Comparison of ENCODE assay signal across 24 mouse cellular contexts in the genomic region with DNA sequence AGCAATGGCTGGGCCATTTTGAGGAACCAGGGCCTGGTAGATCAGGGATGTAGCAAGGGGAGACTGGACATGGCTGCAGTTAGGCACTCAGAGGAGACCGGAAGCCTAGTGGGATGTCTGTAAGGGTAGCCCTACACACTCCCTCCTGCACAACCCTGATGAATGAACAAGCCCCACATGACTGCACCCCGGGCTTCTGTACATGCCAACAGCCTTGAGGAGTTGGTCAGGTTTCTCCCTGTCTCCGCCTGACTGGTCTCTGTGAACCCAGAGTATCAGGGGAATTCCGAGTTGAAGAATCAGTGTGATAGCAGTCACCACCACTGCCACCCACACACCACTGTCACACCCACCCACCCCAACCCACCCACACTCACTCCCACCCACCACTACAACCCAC.
DNase-seq lines count a peak whose midpoint lies in the region; ATAC-seq and TF ChIP-seq lines count a peak whose summit lies in the region.
"Had no signal": no experiment of that assay in that cellular context is flagged by ENCODE, and none has a peak within 500 bp of the region (broad histone marks: within the 10 kb centered on the region; RNA-seq: fewer than 3 reads in every experiment).

No protein-coding gene starts in this region.

- ATAC-seq in kidney, embryonic 14.5 days (ENCODE audit: low FRiP score, low TSS enrichment) = peak; percentile 46; the same call in 1 of the 2 replicates
- ATAC-seq in kidney, postnatal 0 days (replicated peaks; ENCODE audit: low FRiP score, low read depth) = peak; percentile 57; the same call in 1 of the 2 replicates
- ATAC-seq in Patski = no peak
- ATAC-seq: CD4-positive, CD25-positive, alpha-beta regulatory T cell, adult 4 months; forebrain, embryonic 14.5 days; forebrain, embryonic 16.5 days had no signal

- no peaks in the 10 kb centered on the region for H3K27me3 ChIP-seq in kidney, embryonic 14.5 days (ENCODE audit: control insufficient read depth, insufficient read depth, low read length)
- no peaks in the 10 kb centered on the region for H3K27me3 ChIP-seq in kidney, postnatal 0 days (ENCODE audit: insufficient read depth, low read length)
- no peaks in the 10 kb centered on the region for H3K27me3 ChIP-seq in Patski
- H3K27me3 ChIP-seq: embryonic facial prominence, embryonic 13.5 days; embryonic facial prominence, embryonic 15.5 days had no signal

- H3K4me1 ChIP-seq in kidney, embryonic 14.5 days (ENCODE audit: control insufficient read depth, insufficient read depth, low read length) = no peaks in the 10 kb centered on the region
- H3K4me1 ChIP-seq in kidney, postnatal 0 days (replicated peaks; ENCODE audit: insufficient read depth, low read length) = no peaks in the 10 kb centered on the region
- H3K4me1 ChIP-seq: embryonic facial prominence, embryonic 15.5 days; forebrain, embryonic 10.5 days; forebrain, embryonic 12.5 days had no signal

- in situ Hi-C loops in Patski (cut with MboI; ENCODE audit: low pct_unique_long_range_greater_than_20kb) = no loop called here

- no peaks in the 10 kb centered on the region for H3K36me3 ChIP-seq in kidney, embryonic 14.5 days (ENCODE audit: control insufficient read depth, insufficient read depth, low read length)
- H3K36me3 ChIP-seq in kidney, postnatal 0 days (ENCODE audit: insufficient read depth, low read length) = no peaks in the 10 kb centered on the region
- H3K36me3 ChIP-seq: embryonic facial prominence, embryonic 15.5 days; forebrain, embryonic 10.5 days; G1E had no signal

- no peak for TF ChIP-seq CTCF in kidney, postnatal 0 days (IDR thresholded peaks at IDR 0.05; ENCODE audit: low read depth)
- TF ChIP-seq CTCF in Patski (IDR thresholded peaks at IDR 0.05) = no peak

- 66% methylated on average over 4 of the region's 4 CpGs for WGBS in kidney, embryonic 14.5 days
- 55% methylated on average over 4 of the region's 4 CpGs for WGBS in kidney, postnatal 0 days

- H3K4me2 ChIP-seq in kidney, embryonic 14.5 days (replicated peaks; ENCODE audit: low read depth, low read length) = no peak overlapping the region
- H3K4me2 ChIP-seq in kidney, postnatal 0 days (ENCODE audit: low read length) = no peak overlapping the region
- H3K4me2 ChIP-seq: embryonic facial prominence, embryonic 13.5 days; embryonic facial prominence, embryonic 15.5 days; forebrain, embryonic 12.5 days had no signal

- H3K9ac ChIP-seq in kidney, embryonic 14.5 days (ENCODE audit: low read depth, low read length) = no peak overlapping the region
- H3K9ac ChIP-seq in kidney, postnatal 0 days (ENCODE audit: low read depth, low read length) = no peak overlapping the region
- H3K9ac ChIP-seq: embryonic facial prominence, embryonic 13.5 days; embryonic facial prominence, embryonic 15.5 days; forebrain, embryonic 12.5 days had no signal

- H3K9me3 ChIP-seq in kidney, embryonic 14.5 days (ENCODE audit: control insufficient read depth, low read length) = no peaks in the 10 kb centered on the region
- H3K9me3 ChIP-seq in kidney, postnatal 0 days (replicated peaks; ENCODE audit: low read length) = peaks cover 5% of the 10 kb centered on the region; the same call in 1 of the 2 replicates
- H3K9me3 ChIP-seq: embryonic facial prominence, embryonic 15.5 days had no signal

- no peak for DNase-seq in kidney, postnatal 14 days
- peak; percentile 62 for DNase-seq in kidney, postnatal 0 days (ENCODE audit: low spot score)
- no peak for DNase-seq in kidney, adult 8-10 months
- DNase-seq in Patski (ENCODE audit: low read depth, low spot score) = peak; percentile 7
- DNase-seq: adrenal gland, adult 2 months; adrenal gland, postnatal 10 days; adrenal gland, postnatal 25 days; B cell, adult 2 months; cerebellum, adult 11 months; cerebellum, adult 18-20 months; cerebellum, adult 8-10 months; cerebellum, adult 9-11 months; cerebellum, postnatal 36 days; embryo, embryonic 11 days had no signal

- CTCF ChIA-PET in Patski (lab: Charles Lee) = no interaction called here

- POLR2A ChIA-PET in Patski (lab: Charles Lee) = interaction anchor here (0.8 kb wide), 1 partner anchor 44 kb away, joined by 3 read pairs; no protein-coding TSS in a partner anchor

- no peak overlapping the region for H3K27ac ChIP-seq in kidney, embryonic 14.5 days (ENCODE audit: low read depth, low read length)
- H3K27ac ChIP-seq in kidney, postnatal 0 days = no peak overlapping the region
- H3K27ac ChIP-seq: embryonic facial prominence, embryonic 13.5 days; embryonic facial prominence, embryonic 15.5 days; forebrain, embryonic 10.5 days; forebrain, embryonic 12.5 days had no signal

- H3K4me3 ChIP-seq in kidney, embryonic 14.5 days (ENCODE audit: low read length) = no peak overlapping the region
- H3K4me3 ChIP-seq in kidney, postnatal 0 days (replicated peaks; ENCODE audit: low read depth, low read length) = no peak overlapping the region
- H3K4me3 ChIP-seq: embryonic facial prominence, embryonic 13.5 days; embryonic facial prominence, embryonic 15.5 days; erythroblast, embryonic 14.5 days; forebrain, embryonic 10.5 days; forebrain, embryonic 12.5 days had no signal

Comparison
In these comparisons a context has a peak if more than half of its experiments do, and no peak if none do; other contexts are left out.
1. DNase-seq: peak in kidney, postnatal 0 days (single experiment) and Patski (single experiment); none in kidney, postnatal 14 days (single experiment) and kidney, adult 8-10 months (0 of 2).